Mouse (Mus musculus) erythroblast, embryonic 14.5 days (primary cell): ENCODE measurements around the gene Enho.

ENCODE experiments used
- GATA1 ChIP-seq: IDR thresholded peaks from 2 replicates; pipeline ENCODE4 v1.6.1; 2012; ENCODE audit warnings: low read length, inconsistent platforms, mixed read lengths
- TAL1 ChIP-seq: IDR thresholded peaks from 3 replicates; pipeline ENCODE4 v1.6.1; 2012; ENCODE audit warnings: low read length, inconsistent platforms, mixed read lengths

DNA sequence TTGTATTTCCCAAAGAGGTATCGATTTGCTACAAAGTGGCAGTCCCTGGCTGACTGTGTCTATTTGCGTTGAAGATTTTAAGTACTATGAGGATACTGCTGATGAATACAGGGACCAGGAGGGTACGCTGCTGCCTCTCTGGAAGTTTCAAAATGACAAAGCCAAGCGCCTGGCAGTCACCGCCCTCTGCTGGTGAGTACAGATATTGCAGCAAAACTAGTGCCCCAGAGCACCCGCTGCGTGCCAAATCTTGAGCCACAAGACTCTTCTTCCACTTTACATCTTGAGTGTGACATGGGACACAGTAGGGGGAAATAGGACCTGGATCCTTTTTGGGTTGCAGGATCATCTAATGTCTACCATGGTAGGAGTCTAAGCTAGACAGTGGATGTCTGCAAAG is 26.0 kb downstream of the Enho start:
- TF ChIP-seq GATA1 (no peak), TAL1 (no peak)
